Mouse (Mus musculus) hindlimb bud, embryonic 11.5 days (tissue): ENCODE data around the gene Mknk1.

Experiments used
- DNase-seq: peaks from one replicate; pipeline ENCODE4 v3.0.0-alpha.2; 2012; ENCODE audit warnings: low read depth, low spot score; ENCODE audit errors: extremely low spot score

Mknk1 gene

GRCm38 (mm10) chr4:115886875-115887274 lies 47.9 kb downstream of the Mknk1 start:
- no peak for DNase-seq

- no peak for DNase-seq
Observed at GRCm38 (mm10) chr4:115890066-115890465, 51.1 kb downstream of the Mknk1 start.

- DNase-seq, result no peak
Observed at GRCm38 (mm10) chr4:115890553-115890952, 51.6 kb downstream of the Mknk1 start, which contains the start of gene 6430628N08Rik. TSS of gene 6430628N08Rik (plus strand) at chr4:115890665.

- DNase-seq, result no peak
Observed at GRCm38 (mm10) chr4:115894281-115894680, 55.3 kb downstream of the Mknk1 start.

- DNase-seq, result no peak
Observed at GRCm38 (mm10) chr4:115897901-115898631, 59.1 kb downstream of the Mknk1 start.

- peak; percentile 66 for DNase-seq
Observed at GRCm38 (mm10) chr4:115902816-115903215, 63.8 kb downstream of the Mknk1 start.

- no peak for DNase-seq
Observed at GRCm38 (mm10) chr4:115904375-115904774, 65.4 kb downstream of the Mknk1 start.

- DNase-seq, result no peak
Observed at GRCm38 (mm10) chr4:115905701-115906100, 66.7 kb downstream of the Mknk1 start.

GRCm38 (mm10) chr4:115906791-115907190 lies 67.8 kb downstream of the Mknk1 start:
- no peak for DNase-seq

- no peak for DNase-seq
Observed at GRCm38 (mm10) chr4:115907994-115908393, 69.0 kb downstream of the Mknk1 start.

- DNase-seq, result no peak
Observed at GRCm38 (mm10) chr4:115908641-115909040, 69.6 kb downstream of the Mknk1 start.

GRCm38 (mm10) chr4:115911586-115911985 lies 72.6 kb downstream of the Mknk1 start:
- DNase-seq, result no peak

GRCm38 (mm10) chr4:115919911-115920310 lies 80.9 kb downstream of the Mknk1 start:
- DNase-seq, result no peak

GRCm38 (mm10) chr4:115922688-115923087 lies 83.7 kb downstream of the Mknk1 start:
- DNase-seq, result no peak

GRCm38 (mm10) chr4:115923262-115923880 lies 84.4 kb downstream of the Mknk1 start:
- no peak for DNase-seq

- no peak for DNase-seq
Observed at GRCm38 (mm10) chr4:115927637-115928036, 88.6 kb downstream of the Mknk1 start.
